Mouse (Mus musculus) R1 (cell line): ENCODE results near the gene Nnmt.

Experiments
- DNase-seq: peaks from one replicate; pipeline ENCODE4 v3.0.0-alpha.2; 2018; ENCODE audit warnings: low read depth, low spot score

The Nnmt gene

DNA sequence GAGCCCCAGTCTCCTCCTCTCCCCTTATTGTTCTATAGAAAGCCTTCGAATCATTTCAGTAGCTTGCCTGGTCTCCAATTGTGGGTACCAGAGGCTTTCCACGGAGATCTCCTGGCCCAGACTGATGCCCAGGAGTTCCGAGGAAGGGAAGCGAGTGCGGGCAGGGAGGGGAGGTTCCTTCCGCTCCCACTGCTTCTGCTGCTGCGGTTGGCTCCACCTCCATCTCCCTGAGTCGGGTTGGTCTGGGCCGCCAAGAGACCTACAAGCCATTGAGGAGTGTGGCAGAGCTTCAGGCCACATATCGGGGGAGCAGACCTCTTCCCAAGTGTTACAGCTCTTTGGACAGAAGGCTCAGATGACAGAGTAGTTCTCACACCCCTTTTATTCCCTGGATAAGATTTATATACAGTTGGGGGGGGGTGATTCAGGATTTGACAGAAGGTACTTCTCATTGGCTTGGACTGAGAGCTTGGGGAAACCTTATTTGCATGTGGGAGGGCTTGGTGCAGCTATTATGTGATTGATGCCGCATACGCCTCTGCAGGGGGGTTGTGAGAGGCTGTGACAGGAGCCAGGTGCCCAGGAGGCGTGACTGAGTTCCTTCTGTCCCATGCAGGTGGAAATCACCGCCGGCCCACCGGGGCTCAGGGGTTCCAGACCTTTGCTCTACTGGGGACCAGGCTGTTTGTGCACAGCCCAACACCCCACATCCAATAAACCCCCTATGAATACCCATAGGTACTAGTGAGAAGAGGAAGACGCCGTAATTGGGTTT lies 30.8 kb upstream of the Nnmt start:
- no peak for DNase-seq

DNA sequence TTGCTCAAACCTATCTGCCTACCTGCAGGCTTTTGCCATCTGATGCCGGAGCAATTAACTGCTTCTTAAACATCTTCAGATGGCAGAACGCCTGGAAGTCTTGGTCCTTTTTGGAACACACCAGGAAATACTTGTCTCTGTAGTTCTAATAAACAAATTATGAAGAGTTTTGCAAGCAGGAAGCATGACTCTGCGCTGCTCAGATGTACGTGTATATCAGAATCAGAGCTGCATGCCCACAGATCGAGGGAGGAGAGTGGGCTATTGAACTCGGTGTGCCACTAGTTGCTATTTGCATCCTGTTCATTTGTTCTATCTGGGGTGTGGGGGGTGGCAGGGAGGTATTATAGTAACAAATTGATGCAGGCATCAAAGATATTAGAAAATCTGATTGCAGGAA lies 28.2 kb upstream of the Nnmt start:
- no peak for DNase-seq

DNA sequence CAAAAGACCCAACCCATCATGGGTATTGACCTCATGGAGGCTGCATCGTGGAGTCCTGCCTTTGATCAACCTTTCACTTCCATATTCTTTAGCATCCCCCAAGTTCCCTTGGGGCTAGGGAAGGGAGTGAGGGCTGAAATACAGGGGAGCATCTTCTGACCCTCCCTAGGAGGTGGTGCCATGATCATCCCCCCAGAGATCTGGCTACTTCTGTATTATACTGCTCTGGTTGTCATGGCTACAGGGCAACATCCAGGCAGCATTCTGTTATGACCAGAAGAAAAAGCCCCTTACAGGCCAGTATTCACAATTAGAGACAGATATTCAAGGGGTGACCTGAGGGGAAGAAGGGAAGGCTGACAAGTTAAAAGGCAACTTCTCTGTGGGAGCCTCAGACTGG lies 14.3 kb upstream of the Nnmt start:
- no peak for DNase-seq

DNA sequence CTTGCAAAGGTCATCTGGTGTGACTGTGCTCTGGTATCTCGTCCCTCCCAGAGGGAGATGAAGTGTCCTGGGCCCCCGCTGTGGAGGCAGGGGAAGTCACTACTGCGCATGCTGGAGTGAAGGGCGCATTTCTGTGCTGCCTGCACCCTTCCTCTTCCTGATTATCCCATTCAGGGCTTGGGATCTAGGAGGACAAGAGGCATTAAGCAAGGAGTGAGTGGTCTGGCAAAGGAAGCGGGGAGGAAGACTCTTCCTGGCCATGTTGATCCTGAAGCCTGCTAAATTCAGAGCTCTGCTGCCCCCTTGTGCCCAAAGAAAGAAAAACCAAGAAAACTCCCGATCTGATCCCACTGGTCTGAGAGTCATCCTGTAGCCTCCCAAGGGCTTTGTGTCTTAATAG lies 13.6 kb upstream of the Nnmt start:
- DNase-seq, result peak; percentile 86

DNA sequence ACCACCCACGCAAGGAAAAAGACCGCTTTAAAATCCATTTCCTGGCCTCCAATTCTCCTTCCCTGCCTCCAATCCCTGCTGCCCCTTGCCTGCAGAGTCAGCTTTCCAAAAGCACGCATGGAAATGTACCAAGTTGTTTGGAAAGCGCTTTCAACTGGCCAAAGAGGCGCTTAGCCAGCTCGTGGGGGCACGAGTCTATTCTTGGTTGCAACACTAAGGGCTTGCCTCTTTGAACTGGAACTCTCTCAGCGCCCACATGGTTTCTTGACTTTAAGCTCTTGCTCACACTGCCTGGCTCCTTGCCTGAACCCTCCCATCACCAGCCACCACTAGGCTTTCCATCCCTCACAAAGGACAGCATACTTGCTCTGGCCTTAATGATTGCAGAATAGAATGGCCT lies 13.2 kb upstream of the Nnmt start:
- no peak for DNase-seq

DNA sequence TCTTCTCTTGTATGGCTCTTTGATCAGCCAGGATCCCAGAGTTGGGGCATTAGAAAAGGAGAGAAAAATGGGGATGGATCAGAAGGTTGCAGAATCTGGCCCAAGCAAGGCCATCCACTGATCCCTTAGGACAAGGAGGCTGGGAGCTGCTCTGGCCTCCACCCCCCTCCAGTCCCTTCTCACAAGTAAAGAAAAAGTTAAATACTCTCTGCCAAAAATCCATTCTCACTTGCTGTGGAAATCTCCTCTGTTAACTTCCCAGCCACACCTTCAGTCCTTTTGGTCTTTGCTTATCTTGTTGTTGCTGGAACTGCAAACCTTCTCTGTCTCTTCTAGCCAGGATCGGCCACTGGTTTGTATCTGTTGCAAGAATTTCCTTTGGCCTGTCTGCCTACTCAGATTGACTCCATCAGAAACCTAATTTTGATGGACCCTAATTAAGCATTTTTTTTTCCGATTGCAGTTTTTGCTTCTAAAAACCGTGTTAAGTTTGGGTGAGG lies 12.6 kb upstream of the Nnmt start:
- no peak for DNase-seq

DNA sequence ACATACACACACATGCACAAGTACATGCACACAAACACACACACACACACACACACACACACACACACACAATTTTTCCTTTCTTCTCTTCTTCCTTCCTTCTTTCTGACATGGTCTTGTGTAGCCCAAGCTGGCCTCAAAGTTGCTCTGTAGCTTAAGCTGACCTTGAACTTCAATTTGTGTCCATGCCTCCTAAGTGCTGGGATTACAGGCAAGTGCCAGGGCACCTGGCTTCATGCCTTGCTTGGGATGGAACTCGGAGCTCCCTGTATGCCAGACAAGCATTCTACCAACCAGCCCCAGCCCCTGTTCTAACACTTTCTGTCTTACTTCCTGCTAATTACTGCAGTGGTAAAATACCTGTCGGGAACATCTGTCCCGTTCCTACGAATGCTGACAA lies 8.3 kb upstream of the Nnmt start:
- DNase-seq, result no peak

DNA sequence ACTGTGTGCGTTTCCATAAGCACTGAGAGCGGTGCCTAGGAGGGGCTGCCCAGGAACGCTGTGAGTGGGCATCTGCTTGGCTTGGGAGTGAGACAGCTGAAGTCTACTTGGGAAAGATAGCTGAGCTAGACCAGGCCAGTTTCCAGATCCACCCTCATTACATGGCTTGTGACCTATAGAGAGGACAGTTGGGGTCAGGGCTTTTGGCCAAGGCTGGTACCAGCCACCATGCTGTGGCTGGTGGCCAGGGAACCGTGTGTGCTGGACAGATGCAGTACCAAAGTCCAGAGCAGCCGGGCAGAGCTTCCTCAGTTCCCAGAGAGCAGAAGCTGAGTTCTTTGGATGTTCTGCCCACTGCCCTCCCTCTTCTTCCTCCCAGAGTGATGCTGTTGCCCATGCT lies 7.6 kb upstream of the Nnmt start:
- DNase-seq, result no peak

DNA sequence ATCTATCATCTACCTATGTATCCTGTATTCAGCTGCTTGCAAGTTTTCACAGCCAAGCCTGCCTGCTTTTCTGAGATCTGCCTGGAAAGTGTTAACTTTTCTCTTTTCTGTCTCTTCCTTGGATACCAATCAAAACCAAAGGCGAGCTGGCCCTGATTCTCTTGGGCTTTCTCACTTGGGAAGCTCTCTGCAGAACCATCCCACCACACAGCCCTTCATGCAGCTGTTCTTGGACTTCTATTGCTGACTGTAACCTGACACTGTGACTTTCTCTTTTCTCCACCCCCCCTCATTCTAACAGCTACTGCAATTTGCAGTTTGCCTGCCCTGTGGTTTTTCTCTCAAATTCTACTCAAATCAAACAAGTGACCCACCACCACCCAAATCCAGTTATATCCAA lies 6.1 kb upstream of the Nnmt start:
- no peak for DNase-seq

DNA sequence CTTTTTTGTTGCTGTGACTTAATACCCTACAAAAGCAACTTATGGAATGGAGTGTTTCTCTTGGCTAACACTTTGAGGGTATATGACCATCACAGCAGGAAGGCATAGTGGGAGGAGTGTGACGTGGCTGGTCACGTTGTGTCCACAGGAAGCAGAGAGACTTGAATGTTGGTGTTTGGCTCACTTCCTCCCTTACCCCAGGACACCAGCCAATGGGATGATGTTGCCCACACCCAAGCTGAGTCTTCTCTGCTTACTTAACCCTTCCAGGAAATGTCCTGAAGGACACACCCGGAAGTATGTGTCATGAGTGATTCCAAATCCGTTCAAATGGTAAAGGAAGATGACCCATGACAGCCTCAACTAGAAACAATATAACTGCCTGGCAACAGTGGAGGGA lies 4.8 kb upstream of the Nnmt start:
- no peak for DNase-seq

DNA sequence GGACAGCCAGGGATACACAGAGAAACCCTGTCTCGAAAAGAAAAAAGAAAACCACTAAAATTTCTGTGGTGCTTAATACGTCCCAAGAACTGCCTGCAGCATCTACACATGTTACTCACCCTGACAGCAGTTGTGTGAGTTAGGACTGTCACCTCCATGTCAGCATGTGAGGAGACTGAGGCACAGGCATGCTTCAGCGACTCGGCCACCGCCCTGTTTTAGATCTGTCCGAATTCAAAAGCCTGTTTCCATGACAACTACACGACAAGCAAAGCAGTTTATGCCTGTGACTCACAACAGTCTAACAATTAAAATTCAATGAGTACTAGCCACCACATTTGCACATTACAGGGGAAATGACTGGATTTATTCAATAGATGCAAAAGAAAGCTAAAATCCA lies 2.5 kb upstream of the Nnmt start:
- peak; percentile 33 for DNase-seq

DNA sequence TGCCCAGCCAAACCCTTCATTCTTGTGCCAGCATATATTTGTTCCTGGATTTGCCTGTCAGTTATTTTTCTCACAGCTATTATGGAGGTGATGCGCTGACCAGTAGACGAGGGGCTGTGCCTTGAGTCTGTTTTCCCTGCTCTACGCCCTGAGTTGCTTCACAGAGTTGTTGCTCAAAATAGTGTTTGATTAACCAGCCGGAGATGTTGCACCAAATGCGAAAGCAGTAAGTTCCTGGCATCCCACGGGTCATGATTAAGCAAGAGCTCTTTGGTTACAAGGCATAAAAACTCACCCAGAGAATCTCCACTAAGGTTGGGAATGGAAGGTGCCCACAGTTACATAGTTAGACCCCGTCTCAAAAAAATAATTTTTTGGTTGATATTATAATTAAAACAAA lies 1.2 kb upstream of the Nnmt start:
- DNase-seq, result no peak

DNA sequence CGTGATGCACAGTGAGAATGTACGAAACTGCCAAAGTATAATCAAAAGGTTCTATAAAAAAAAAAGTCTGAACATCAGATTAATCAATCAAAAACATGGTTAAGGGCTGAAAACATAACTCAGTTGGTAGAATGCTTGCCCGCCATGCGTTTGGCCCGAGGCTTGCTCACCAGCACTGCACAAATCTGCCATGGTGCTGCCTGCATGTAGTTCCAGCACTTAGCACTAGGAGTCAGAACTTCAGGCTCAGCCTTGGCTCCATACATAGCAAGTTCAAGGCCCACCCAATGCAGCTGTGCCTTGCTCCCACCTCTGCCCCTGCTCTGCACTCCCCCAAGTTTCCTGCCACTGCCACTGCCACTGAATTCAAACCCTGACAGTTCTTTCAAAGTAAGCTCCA lies 744 bp upstream of the Nnmt start:
- DNase-seq, result peak; percentile 41

DNA sequence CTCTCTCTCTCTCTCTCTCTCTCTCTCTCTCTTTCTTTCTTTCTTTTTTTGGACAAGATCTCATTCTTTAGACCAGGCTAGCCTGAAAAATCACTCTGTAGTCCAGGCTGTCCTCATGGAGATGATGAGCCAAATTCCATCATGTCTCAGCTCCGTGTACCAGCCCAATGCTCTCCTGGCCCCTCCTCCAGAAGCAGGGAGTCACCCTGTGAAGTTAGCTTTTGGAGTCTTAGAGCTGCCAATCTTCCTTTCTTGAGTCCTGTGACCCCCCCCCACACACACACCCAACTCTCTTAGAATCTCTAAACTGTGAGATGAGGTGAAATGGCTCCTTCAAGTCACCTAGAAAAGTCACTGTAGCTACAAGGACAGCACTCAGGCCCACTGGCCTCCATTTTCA lies 727 bp downstream of the Nnmt start:
- no peak for DNase-seq

DNA sequence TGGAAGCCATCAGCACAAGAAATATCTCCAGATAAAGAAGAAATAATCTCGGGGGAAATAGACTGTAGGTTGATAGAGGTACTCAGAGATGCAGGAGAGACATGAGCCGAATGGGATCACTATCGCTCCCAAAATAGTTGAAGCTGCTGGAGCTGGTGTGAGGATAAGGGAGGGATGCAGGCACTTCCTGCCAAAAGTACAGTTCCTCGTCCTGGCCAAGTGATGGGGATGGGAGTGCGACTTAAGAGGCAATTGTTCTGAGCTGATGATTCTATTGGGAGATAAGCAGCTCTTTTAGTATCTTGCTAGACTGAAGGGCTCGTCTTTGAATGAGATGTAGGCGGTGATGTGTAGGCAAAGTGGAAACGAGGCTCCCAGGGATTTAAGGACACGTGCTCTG lies 4.1 kb downstream of the Nnmt start:
- no peak for DNase-seq

DNA sequence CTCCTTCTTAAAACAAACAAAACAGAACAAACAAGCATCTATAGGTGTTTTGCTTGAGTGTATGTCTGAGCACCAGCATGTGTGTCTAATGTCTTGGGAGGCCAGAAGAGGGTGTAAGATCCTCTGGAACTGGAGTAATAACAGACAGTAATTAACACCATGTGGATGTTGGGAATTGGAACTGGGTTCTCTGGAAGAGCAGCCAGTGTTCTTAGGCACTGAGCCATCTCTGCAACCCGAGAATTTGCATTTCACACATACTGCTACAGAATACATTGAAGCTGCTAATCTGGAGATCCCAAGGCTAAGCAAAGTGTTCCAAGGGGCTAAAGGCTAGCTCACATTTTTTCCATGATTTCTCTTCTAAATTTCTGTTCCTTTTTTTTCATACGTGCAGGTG lies 4.9 kb downstream of the Nnmt start:
- no peak for DNase-seq

DNA sequence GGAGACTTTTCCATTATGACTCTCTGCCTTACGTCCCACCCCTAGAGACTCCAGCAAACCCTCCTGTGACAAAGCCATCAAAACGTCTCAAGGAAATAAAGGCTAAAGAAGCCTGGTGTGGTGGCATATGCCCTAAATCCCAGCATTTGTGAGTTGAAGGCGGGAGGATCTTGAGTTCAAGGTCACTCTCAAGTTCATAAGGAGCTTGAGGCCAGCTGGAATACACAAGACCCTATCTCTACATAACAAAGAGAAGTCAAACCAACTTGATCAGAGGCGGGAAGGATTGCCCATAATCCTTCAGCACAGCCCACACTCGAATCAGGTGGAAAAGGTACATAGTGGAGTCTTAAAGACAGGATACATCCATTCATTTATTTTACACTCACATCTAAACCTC lies 7.5 kb downstream of the Nnmt start:
- peak; percentile 78 for DNase-seq

DNA sequence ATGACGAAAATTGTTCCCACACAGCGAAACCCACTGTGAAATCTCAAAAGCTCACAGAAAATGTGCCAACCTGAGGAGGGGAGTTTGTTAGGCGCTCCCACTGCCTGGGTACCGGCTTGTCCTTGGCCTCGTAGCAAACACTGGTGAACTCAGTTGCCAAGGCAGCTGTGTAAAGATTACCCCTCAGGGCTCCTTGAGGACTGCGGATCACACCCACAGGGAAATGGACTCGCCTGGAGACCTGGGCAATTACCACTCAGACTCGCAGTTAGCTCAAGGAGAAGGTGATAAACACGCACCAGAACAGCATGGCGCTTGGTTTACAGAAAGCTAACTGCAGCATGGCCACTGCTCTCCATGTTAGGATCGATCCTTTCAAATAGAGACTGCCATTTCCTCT lies 8.0 kb downstream of the Nnmt start:
- peak; percentile 28 for DNase-seq

DNA sequence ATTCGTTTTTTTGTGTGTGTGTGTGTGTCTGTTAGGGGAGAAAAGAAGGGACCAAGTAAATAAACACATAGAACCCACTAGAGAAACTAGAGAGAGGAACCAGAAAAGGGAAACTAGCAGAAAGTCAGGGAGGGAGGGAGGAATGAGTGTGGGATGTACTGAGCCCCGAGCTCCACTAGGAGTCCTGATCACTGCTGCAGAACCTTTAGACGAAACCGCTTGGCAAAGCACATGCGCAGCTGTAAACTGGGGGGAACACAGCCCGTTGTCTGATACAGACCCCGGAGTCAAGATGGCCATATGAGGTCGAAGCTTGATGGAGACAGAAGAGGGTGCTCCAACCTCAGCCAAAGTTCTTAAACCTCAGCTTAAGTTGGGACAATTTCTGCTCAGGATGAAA lies 11.0 kb downstream of the Nnmt start:
- DNase-seq, result no peak

DNA sequence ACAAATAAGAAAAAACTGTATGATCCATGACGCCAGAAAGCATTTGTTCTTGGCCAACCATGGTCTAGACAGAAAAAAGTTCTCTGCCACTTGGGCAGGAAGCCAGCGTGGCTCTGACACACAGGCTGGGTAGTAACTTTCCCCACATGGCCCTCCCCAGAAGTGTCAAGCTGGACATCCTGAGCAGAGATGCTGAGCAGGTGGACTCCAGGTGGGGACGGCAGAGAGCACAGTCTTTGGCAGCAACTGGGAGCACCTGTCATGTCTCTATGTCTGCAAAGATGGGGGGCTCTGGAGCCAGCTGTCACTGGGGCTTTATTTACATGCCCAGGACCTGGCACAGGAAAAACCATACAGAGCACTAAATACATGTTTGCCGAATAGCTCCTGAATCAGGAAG lies 14.3 kb downstream of the Nnmt start:
- no peak for DNase-seq

DNA sequence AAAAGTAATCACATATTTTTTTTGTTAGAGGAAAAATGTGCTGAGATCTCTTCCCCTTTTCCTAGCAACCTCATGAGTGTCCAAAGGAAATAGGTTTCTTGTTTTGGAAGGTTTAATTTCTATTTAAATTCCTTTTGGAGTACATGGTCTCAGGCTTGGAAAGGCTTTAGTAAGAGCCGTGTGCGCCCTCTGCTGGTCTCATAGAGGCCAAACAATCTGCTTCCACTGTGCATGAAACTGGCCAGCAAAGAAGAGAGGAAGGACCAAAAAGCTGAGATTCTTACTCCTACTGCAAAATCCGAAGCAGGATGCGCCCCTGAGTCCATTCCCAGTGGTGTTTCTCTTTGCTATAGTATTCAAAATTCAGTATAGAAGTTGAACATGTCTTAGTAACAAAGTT lies 18.6 kb downstream of the Nnmt start:
- DNase-seq, result peak; percentile 73

DNA sequence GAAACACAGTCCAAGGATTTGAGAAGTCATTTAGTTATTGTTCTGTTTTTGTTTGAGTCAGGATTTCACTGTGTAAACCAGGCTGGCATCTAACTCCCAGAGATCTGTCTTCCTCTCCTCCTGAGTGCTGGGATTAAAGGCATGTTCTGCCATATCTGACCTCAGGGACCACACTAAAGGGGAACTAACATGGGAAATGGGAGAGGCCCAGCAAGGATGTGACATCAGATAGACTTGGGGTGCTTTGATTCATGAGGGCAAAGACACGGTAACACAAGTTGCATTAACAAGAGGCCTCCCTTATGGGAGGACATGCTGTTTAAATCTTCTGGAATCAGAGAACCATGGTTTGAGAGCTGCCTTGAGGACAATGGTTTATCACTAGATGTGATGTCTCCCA lies 24.1 kb downstream of the Nnmt start:
- DNase-seq, result no peak

DNA sequence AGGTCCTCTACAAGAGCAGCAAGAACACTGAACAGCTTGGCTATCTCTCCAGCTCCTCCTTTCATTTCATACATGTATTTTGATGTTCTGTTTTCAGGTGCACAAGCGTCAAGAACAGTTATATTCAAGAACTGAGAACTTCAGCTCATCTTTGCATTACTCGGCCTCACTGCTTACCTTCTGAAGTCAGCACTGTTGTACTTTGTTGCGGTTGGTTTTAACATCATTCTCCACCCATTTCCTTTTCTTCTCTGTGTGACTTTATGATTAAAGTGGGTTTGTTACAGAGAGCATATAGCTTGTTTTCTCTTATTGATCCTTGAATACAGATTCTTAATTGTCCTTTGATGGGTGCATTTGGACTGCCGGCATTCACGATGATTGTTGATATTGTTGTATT lies 42.6 kb downstream of the Nnmt start:
- no peak for DNase-seq
